Mouse (Mus musculus): Measurements from ENCODE around the gene Tnr. TPM values are rescaled to one million over a fixed set of nuclear protein-coding genes. Genes with fewer than 3 reads are reported as not detected.

Gene Tnr
- polyA plus RNA-seq, 1 experiment, result 0.13 TPM

GRCm38 (mm10) chr1:159573116-159573515, 49.5 kb downstream of the Tnr start:
- Histone ChIP-seq H3K27ac (ENCODE audit: control insufficient read depth, insufficient read depth, low read length) (no peak overlapping the region), H3K4me3 (ENCODE audit: control insufficient read depth, insufficient read depth, low read length) (no peak overlapping the region), H3K4me1 (replicated peaks; ENCODE audit: control insufficient read depth, insufficient read depth, low read length) (no peaks in the 10 kb centered on the region), H3K27me3 (ENCODE audit: control insufficient read depth, insufficient read depth, low read length) (no peaks in the 10 kb centered on the region), H3K36me3 (ENCODE audit: control insufficient read depth, insufficient read depth, low read length) (no peaks in the 10 kb centered on the region)
- no peak for DNase-seq
- 93% methylated on average over 2 of the region's 2 CpGs for WGBS
- TF ChIP-seq CTCF (IDR thresholded peaks at IDR 0.05; ENCODE audit: borderline replicate concordance, control insufficient read depth, extremely low read depth, insufficient read depth, low read length, poor library complexity) (no peak), POLR2A (IDR thresholded peaks at IDR 0.05; ENCODE audit: control insufficient read depth, extremely low read depth, insufficient read depth, low read length, poor library complexity) (no peak)

GRCm38 (mm10) chr1:159574661-159575060, 51.1 kb downstream of the Tnr start:
- DNase-seq, result no peak
- TF ChIP-seq CTCF (IDR thresholded peaks at IDR 0.05; ENCODE audit: borderline replicate concordance, control insufficient read depth, extremely low read depth, insufficient read depth, low read length, poor library complexity), result no peak
- no peak for TF ChIP-seq POLR2A (IDR thresholded peaks at IDR 0.05; ENCODE audit: control insufficient read depth, extremely low read depth, insufficient read depth, low read length, poor library complexity)
- H3K27ac ChIP-seq (ENCODE audit: control insufficient read depth, insufficient read depth, low read length), result no peak overlapping the region
- no peak overlapping the region for H3K4me3 ChIP-seq (ENCODE audit: control insufficient read depth, insufficient read depth, low read length)
- H3K4me1 ChIP-seq (replicated peaks; ENCODE audit: control insufficient read depth, insufficient read depth, low read length), result no peaks in the 10 kb centered on the region
- 93% methylated on average over 5 of the region's 5 CpGs for WGBS
- no peaks in the 10 kb centered on the region for H3K27me3 ChIP-seq (ENCODE audit: control insufficient read depth, insufficient read depth, low read length)
- H3K36me3 ChIP-seq (ENCODE audit: control insufficient read depth, insufficient read depth, low read length), result no peaks in the 10 kb centered on the region

GRCm38 (mm10) chr1:159576246-159576645, 52.7 kb downstream of the Tnr start:
- no peaks in the 10 kb centered on the region for H3K27me3 ChIP-seq (ENCODE audit: control insufficient read depth, insufficient read depth, low read length)
- no peak for TF ChIP-seq CTCF (IDR thresholded peaks at IDR 0.05; ENCODE audit: borderline replicate concordance, control insufficient read depth, extremely low read depth, insufficient read depth, low read length, poor library complexity)
- no peak for TF ChIP-seq POLR2A (IDR thresholded peaks at IDR 0.05; ENCODE audit: control insufficient read depth, extremely low read depth, insufficient read depth, low read length, poor library complexity)
- H3K27ac ChIP-seq (ENCODE audit: control insufficient read depth, insufficient read depth, low read length), result no peak overlapping the region
- H3K36me3 ChIP-seq (ENCODE audit: control insufficient read depth, insufficient read depth, low read length), result no peaks in the 10 kb centered on the region
- no peak overlapping the region for H3K4me3 ChIP-seq (ENCODE audit: control insufficient read depth, insufficient read depth, low read length)
- H3K4me1 ChIP-seq (replicated peaks; ENCODE audit: control insufficient read depth, insufficient read depth, low read length), result no peaks in the 10 kb centered on the region
- no peak for DNase-seq
- WGBS, result 70% methylated on average over 2 of the region's 2 CpGs

GRCm38 (mm10) chr1:159578391-159578790, 54.8 kb downstream of the Tnr start:
- no peaks in the 10 kb centered on the region for H3K36me3 ChIP-seq (ENCODE audit: control insufficient read depth, insufficient read depth, low read length)
- TF ChIP-seq POLR2A (IDR thresholded peaks at IDR 0.05; ENCODE audit: control insufficient read depth, extremely low read depth, insufficient read depth, low read length, poor library complexity) (no peak), CTCF (IDR thresholded peaks at IDR 0.05; ENCODE audit: borderline replicate concordance, control insufficient read depth, extremely low read depth, insufficient read depth, low read length, poor library complexity) (no peak)
- DNase-seq, result no peak
- no peaks in the 10 kb centered on the region for H3K27me3 ChIP-seq (ENCODE audit: control insufficient read depth, insufficient read depth, low read length)
- no peak overlapping the region for H3K4me3 ChIP-seq (ENCODE audit: control insufficient read depth, insufficient read depth, low read length)
- 58% methylated on average over 3 of the region's 3 CpGs for WGBS
- H3K4me1 ChIP-seq (replicated peaks; ENCODE audit: control insufficient read depth, insufficient read depth, low read length), result no peaks in the 10 kb centered on the region
- no peak overlapping the region for H3K27ac ChIP-seq (ENCODE audit: control insufficient read depth, insufficient read depth, low read length)

GRCm38 (mm10) chr1:159580335-159580921, 56.9 kb downstream of the Tnr start:
- Histone ChIP-seq H3K36me3 (ENCODE audit: control insufficient read depth, insufficient read depth, low read length) (no peaks in the 10 kb centered on the region), H3K27ac (ENCODE audit: control insufficient read depth, insufficient read depth, low read length) (no peak overlapping the region), H3K4me3 (ENCODE audit: control insufficient read depth, insufficient read depth, low read length) (no peak overlapping the region), H3K4me1 (replicated peaks; ENCODE audit: control insufficient read depth, insufficient read depth, low read length) (no peaks in the 10 kb centered on the region), H3K27me3 (ENCODE audit: control insufficient read depth, insufficient read depth, low read length) (no peaks in the 10 kb centered on the region)
- WGBS, result 85% methylated on average over 8 of the region's 8 CpGs
- no peak for TF ChIP-seq CTCF (IDR thresholded peaks at IDR 0.05; ENCODE audit: borderline replicate concordance, control insufficient read depth, extremely low read depth, insufficient read depth, low read length, poor library complexity)
- no peak for TF ChIP-seq POLR2A (IDR thresholded peaks at IDR 0.05; ENCODE audit: control insufficient read depth, extremely low read depth, insufficient read depth, low read length, poor library complexity)
- DNase-seq, result no peak

- no peak overlapping the region for H3K27ac ChIP-seq (ENCODE audit: control insufficient read depth, insufficient read depth, low read length)
These were observed 60.3 kb downstream of the Tnr start for GRCm38 (mm10) chr1:159583877-159584276.

GRCm38 (mm10) chr1:159588741-159589140, 65.2 kb downstream of the Tnr start:
- TF ChIP-seq CTCF (IDR thresholded peaks at IDR 0.05; ENCODE audit: borderline replicate concordance, control insufficient read depth, extremely low read depth, insufficient read depth, low read length, poor library complexity) (no peak), POLR2A (IDR thresholded peaks at IDR 0.05; ENCODE audit: control insufficient read depth, extremely low read depth, insufficient read depth, low read length, poor library complexity) (no peak)
- H3K27ac ChIP-seq (ENCODE audit: control insufficient read depth, insufficient read depth, low read length), result no peak overlapping the region
- WGBS, result 91% methylated on average over 2 of the region's 2 CpGs
- no peak for DNase-seq
- no peak overlapping the region for H3K4me3 ChIP-seq (ENCODE audit: control insufficient read depth, insufficient read depth, low read length)
- no peaks in the 10 kb centered on the region for H3K27me3 ChIP-seq (ENCODE audit: control insufficient read depth, insufficient read depth, low read length)
- no peaks in the 10 kb centered on the region for H3K36me3 ChIP-seq (ENCODE audit: control insufficient read depth, insufficient read depth, low read length)
- H3K4me1 ChIP-seq (replicated peaks; ENCODE audit: control insufficient read depth, insufficient read depth, low read length), result no peaks in the 10 kb centered on the region

More at GRCm38 (mm10) chr1:159583877-159584276, 60.3 kb downstream of the Tnr start:
- 60% methylated on average over 4 of the region's 4 CpGs for WGBS
- H3K27me3 ChIP-seq (ENCODE audit: control insufficient read depth, insufficient read depth, low read length), result no peaks in the 10 kb centered on the region
- H3K4me1 ChIP-seq (replicated peaks; ENCODE audit: control insufficient read depth, insufficient read depth, low read length), result no peaks in the 10 kb centered on the region
- no peaks in the 10 kb centered on the region for H3K36me3 ChIP-seq (ENCODE audit: control insufficient read depth, insufficient read depth, low read length)
- no peak overlapping the region for H3K4me3 ChIP-seq (ENCODE audit: control insufficient read depth, insufficient read depth, low read length)
- TF ChIP-seq CTCF (IDR thresholded peaks at IDR 0.05; ENCODE audit: borderline replicate concordance, control insufficient read depth, extremely low read depth, insufficient read depth, low read length, poor library complexity) (no peak), POLR2A (IDR thresholded peaks at IDR 0.05; ENCODE audit: control insufficient read depth, extremely low read depth, insufficient read depth, low read length, poor library complexity) (no peak)
- no peak for DNase-seq
